Mouse (Mus musculus) right cerebral cortex, postnatal 10 days (tissue): ENCODE data around the gene Mylk3.

Experiments used
- DNase-seq, 2 experiments: peaks; one replicate each; pipeline ENCODE4 v3.0.0; 2021; ENCODE audit warnings: low spot score in 2 of 2

Mylk3 gene

GRCm38 (mm10) chr8:85318534-85318933 is 67.6 kb downstream of the Mylk3 start:
- DNase-seq, result no peak

GRCm38 (mm10) chr8:85313036-85313435 is 73.1 kb downstream of the Mylk3 start:
- DNase-seq, result no peak

GRCm38 (mm10) chr8:85311743-85312142 is 74.4 kb downstream of the Mylk3 start:
- DNase-seq, result peak; percentile 29 to 39

GRCm38 (mm10) chr8:85308564-85308963 is 77.6 kb downstream of the Mylk3 start:
- DNase-seq, result no peak

- no peak for DNase-seq
Measured at GRCm38 (mm10) chr8:85303531-85303930, 82.6 kb downstream of the Mylk3 start.

GRCm38 (mm10) chr8:85302931-85303330 is 83.2 kb downstream of the Mylk3 start:
- DNase-seq, result no peak

- DNase-seq, result no peak
Measured at GRCm38 (mm10) chr8:85301941-85302340, 84.2 kb downstream of the Mylk3 start.

GRCm38 (mm10) chr8:85299434-85300077 is 86.6 kb downstream of the Mylk3 start, which contains the start of the genes Orc6 and Vps35:
TSS of gene Orc6 (plus strand) at chr8:85299632.
TSS of gene Vps35 (minus strand) at chr8:85299802.
- peak; percentile 98 for DNase-seq

GRCm38 (mm10) chr8:85298600-85299433 is 87.3 kb downstream of the Mylk3 start:
- peak; percentile 27 to 36 for DNase-seq

- no peak for DNase-seq
Measured at GRCm38 (mm10) chr8:85286846-85287245, 99.3 kb downstream of the Mylk3 start.
